Mouse (Mus musculus) CD4-positive, CD25-positive, alpha-beta regulatory T cell, adult 4 months (primary cell): Measurements from ENCODE around the gene Olfr502. TPM values are rescaled to one million over a fixed set of nuclear protein-coding genes. Genes with fewer than 3 reads are reported as not detected.
"Not testable (repeated sequence)": the region's sequence is repeated elsewhere in the genome, so short reads cannot be mapped to it uniquely, and the experiment has no call there.

Source experiments
- ATAC-seq: one replicate; pipeline ENCODE4 v1.8.0; 2017
- polyA plus RNA-seq, 2 experiments: library from polyadenylated mRNA; unstranded; fragments of 100-300 nt; shearing (Covaris generic); gene quantifications; one replicate each; pipeline ENCODE4 v1.2.1; 2017

Gene Olfr502
- polyA plus RNA-seq: not detected

DNA sequence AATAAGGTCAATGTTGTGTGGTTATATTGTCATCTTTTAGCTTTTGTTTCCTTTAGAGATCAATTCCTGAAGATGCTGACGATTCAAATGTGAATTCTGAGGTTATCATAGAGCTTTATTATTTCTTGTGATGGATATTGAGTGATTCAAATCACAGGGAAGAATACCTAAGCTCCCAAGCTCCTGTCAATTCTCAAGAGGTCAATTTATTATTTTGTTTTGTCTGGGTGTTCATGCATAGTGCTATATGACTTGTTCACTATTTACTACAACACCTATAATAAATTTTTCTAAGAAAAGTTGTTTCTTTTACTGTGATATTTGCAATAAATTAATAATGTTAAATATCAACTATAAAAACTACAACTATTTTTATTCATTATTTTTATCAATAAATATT lies at the start of gene Olfr502:
TSS of gene Olfr502 (minus strand) at position 101 of the 400 bp plus-strand sequence.
- ATAC-seq: no peak

DNA sequence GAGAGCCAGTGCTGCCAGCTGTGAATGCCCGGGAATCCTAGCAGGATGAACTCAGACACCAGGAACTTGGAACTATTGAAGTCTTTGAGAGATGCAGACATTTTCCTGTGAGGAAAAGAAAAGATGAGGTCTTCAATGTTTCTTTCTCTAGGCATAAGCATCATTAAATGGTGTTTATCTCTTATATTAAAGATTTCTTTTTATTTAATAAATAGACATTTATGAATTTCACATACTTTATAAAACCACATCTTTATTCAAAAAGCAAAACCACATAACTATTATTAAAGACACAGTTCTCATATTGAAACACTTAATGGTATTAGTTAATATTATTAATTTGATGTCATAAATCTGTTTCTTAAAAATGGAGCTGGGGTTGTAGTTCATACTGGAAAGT lies 40.8 kb upstream of the Olfr502 start, which contains the start of gene Olfr504:
TSS of gene Olfr504 (minus strand) at position 101 of the 400 bp plus-strand sequence.
- ATAC-seq: no peak

GRCm38 (mm10) chr7:108544227-108544626 lies 19.4 kb upstream of the Olfr502 start, which contains the start of gene Olfr503:
Gene Olfr503, plus strand, starts transcription at chr7:108544527.
- not testable (repeated sequence) for ATAC-seq

DNA sequence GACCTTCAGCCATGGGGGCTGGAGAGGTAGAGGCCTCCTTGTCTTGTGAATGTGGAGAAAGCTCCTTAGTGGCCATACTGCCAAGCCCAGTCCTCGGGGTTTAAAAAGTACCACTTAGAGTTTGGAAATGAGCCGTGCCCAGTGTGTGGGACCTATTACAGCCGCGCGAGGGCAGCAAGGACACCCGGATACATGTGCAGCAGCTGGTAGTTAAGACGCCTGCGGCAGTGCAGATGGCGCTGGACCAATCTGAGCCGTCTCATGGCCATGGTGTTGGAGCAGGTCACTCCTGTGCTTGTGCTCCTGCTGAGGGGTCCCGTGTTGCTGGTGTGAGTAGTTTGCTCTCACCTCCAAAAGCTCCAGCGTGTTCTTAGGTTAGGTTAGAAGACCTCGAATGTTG lies 17.6 kb upstream of the Olfr502 start:
- no peak for ATAC-seq

Other genes starting within 250 kb of the Olfr502 start
- gene Olfr490, start 236.1 kb downstream of the Olfr502 start, polyA plus RNA-seq: not detected
- gene Olfr491, start 211.6 kb downstream of the Olfr502 start, polyA plus RNA-seq: not detected
- not detected for gene Olfr492, start 201.4 kb downstream of the Olfr502 start, polyA plus RNA-seq
- not detected for gene Olfr493, start 178.1 kb downstream of the Olfr502 start, polyA plus RNA-seq
- gene Olfr494, start 159.7 kb downstream of the Olfr502 start, polyA plus RNA-seq: not detected
- not detected for gene Olfr495, start 131.9 kb downstream of the Olfr502 start, polyA plus RNA-seq
- not detected for gene Olfr497, start 104.6 kb downstream of the Olfr502 start, polyA plus RNA-seq
- gene Olfr498, start 59.7 kb downstream of the Olfr502 start, polyA plus RNA-seq: not detected
- gene Olfr503, start 19.5 kb upstream of the Olfr502 start, polyA plus RNA-seq: not detected
- gene Olfr504, start 40.7 kb upstream of the Olfr502 start, polyA plus RNA-seq: not detected
- not detected for gene Olfr506, start 85.7 kb upstream of the Olfr502 start, polyA plus RNA-seq
- not detected for gene Olfr507, start 96.7 kb upstream of the Olfr502 start, polyA plus RNA-seq
- not detected for gene Olfr508, start 104.9 kb upstream of the Olfr502 start, polyA plus RNA-seq
- not detected for gene Olfr509, start 126.8 kb upstream of the Olfr502 start, polyA plus RNA-seq
- gene Olfr510, start 141.4 kb upstream of the Olfr502 start, polyA plus RNA-seq: not detected
- not detected for gene Olfr512, start 188.3 kb upstream of the Olfr502 start, polyA plus RNA-seq
- gene Olfr513, start 225.9 kb upstream of the Olfr502 start, polyA plus RNA-seq: not detected